Mouse (Mus musculus): ENCODE data around the gene Rhob.

The Rhob gene

DNA sequence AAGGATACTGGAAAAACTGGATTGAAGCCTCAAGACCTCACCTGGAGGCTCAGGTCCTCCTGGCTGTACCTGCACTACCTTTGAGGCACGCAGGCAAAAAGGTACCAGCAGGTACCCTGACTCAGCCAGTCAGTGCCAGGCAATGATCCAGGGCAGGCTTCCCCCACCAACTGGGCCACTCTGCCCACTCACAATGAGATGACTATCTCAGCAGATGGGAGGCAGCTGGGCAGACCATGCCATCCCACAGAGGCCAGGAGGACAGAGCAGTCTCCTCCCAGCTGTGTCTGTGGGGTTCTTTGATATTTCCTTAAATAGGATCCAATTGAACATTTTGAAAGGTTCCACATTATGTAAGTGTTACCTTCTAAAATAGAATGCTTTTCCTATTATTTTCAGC, 49.8 kb downstream of the Rhob start:
- DNase-seq (ENCODE audit: low read depth, low spot score) = no peak
